Mouse (Mus musculus) CH12F3 (cell line): ENCODE data around the gene Iqca.

ENCODE experiments used
- in situ Hi-C: fragments of 300-500 bp; cut with MboI; formaldehyde crosslinking; loops from 2 replicates; pipeline ENCODE4 v1.14.3; 2020; ENCODE audit warnings: low sequenced_read_pairs

Gene Iqca

GRCm38 (mm10) chr1:90071812-90072580 lies 81.2 kb downstream of the Iqca start:
- in situ Hi-C loops, result no loop called here

GRCm38 (mm10) chr1:90060599-90060998 lies 92.6 kb downstream of the Iqca start:
- in situ Hi-C loops, result loop anchor here (10.0 kb wide), 1 partner anchor 184 kb away; no protein-coding TSS in a partner anchor

DNA sequence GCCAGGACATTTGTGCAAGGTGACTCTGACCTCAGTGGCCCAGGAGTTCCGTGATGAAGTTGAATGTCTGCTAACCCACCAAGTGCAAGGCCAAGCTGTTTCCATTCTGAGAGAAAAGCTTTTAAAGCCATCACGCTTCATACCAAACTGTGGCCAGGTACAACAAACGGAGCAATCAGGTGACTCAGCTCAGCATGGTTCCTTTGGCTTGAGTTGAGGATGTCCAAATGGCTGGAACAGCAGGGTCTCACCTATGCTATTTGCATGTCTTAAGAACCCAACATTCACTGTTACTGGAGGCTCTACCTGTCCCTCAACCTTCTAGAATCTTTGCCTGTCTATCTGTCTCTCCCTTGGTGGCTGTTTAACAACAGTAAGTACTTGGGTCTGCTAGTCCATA lies 93.1 kb downstream of the Iqca start:
- in situ Hi-C loops, result loop anchor here (10.0 kb wide), 1 partner anchor 185 kb away; no protein-coding TSS in a partner anchor

- in situ Hi-C loops, result loop anchor here (5.0 kb wide), 1 partner anchor 537 kb away; no protein-coding TSS in a partner anchor
Observed at GRCm38 (mm10) chr1:90054991-90055390, 98.2 kb downstream of the Iqca start.

GRCm38 (mm10) chr1:90051347-90051746 lies 101.9 kb downstream of the Iqca start:
- in situ Hi-C loops, result loop anchor here (5.0 kb wide), 1 partner anchor 541 kb away; no protein-coding TSS in a partner anchor

DNA sequence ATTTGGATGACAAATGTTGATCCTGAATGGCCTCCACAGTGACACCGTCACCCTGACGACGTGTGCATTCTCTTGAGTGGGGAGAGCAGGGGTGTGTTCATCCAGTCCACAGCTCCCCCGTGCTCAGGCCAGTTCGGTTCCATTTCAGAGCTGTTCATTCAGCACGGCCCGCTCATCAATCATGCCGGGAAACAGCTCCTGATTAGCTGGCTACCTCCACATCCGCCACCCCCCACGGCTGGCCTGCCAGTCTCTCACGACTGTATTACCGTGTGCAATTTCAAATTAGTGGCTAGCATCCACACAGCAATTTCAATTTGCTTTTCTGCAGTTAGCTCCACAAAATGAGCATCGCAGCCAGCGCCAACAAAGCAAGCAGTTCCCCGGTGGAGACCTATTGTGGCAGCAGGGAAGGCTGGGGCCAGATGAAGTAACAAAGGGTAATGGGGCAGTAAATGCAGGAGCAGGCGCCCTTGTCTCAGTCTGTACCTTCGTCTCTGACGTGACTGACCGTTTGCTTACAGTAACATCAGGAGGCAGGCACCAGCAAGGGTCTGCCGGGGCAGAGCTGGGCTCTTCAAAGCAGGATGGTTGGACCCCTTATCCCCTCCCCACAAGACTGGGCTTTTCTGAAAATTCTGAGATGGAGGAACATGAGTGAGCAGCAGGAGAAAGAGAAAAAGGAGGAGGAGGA lies 103.0 kb downstream of the Iqca start:
- in situ Hi-C loops, result loop anchor here (5.0 kb wide), 1 partner anchor 542 kb away; no protein-coding TSS in a partner anchor

DNA sequence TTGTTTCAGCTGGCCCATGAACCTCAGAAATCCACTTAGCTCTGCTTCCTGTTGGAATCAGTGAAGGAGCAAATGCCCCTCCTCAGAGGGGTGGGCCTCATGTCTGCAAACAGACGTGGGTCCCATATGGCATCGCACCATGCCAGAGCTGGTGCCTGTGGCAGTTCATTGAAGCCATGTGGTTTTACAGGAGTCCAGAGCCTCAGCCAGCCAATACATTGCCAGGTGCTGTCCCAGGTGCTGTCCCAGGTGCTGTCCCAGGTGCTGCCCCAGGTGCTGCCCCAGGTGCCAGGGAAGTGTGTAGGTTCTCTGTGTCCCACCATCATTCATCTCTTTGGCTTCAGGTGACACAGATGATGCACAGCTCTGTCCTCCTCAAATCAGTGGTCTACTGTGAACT lies 124.9 kb downstream of the Iqca start:
- in situ Hi-C loops, result no loop called here

GRCm38 (mm10) chr1:90026945-90027344 lies 126.3 kb downstream of the Iqca start:
- in situ Hi-C loops, result no loop called here

- in situ Hi-C loops, result no loop called here
Observed at GRCm38 (mm10) chr1:90020336-90020735, 132.9 kb downstream of the Iqca start.

DNA sequence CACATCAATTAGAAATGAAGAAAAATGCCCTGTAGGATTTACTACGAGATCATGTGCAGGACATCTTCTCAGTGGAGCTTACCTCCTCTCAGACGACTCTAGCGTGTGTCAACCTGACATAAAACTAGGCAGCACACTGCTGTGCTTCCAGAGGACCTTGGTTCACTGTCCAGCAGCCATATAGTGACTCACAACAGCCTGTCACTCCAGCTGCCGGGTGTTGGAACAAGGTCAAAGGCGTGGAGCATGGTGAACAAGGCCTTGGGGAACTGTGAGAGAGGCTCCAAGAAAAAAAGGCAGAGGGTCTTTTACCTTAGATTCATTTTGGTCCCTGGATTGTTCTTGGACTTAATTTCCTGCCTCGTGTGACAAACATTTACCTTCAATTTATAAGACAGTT lies 135.1 kb downstream of the Iqca start:
- in situ Hi-C loops, result no loop called here

- in situ Hi-C loops, result no loop called here
Observed at GRCm38 (mm10) chr1:90014446-90014845, 138.8 kb downstream of the Iqca start, which contains the start of gene Asb18. Gene Asb18 (minus strand): TSS chr1:90014666.

DNA sequence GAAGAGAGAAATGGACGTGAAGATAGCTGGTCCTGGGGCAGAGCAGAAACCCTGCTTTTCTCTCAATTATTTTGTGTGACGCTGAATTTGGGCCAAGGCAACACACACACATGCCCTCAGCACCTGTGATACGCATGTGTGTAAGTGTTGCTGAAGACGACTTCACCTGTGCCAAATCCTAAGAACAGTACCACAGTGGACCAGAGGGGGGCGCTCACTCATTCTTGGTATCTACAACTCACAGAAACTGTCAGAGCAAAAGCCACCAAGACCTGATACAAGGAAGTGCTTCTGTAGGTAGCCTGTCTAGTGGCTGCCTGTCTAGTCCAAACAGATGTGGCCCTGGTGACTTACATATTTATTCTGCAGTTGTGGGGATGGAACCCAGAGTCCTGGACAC lies 139.9 kb downstream of the Iqca start:
- in situ Hi-C loops, result no loop called here

DNA sequence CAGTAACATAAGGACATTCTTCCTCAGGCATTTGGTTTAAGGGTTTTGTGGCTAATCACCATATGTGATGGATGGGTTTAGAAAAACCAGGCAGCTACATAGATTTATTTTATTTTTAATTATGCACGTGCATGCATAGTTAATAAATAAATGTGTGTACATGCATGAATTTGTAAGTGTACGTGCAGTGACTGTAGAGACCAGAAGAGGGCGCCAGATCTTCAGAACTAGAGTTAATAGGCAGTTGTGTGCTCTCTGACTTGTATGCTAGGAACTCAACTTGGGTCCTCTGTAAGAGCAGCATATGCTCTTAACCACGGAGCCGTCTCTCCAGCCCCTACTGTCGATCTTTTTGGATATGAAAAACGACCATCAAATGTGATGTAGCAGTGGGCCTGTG lies 140.4 kb downstream of the Iqca start:
- in situ Hi-C loops, result no loop called here

DNA sequence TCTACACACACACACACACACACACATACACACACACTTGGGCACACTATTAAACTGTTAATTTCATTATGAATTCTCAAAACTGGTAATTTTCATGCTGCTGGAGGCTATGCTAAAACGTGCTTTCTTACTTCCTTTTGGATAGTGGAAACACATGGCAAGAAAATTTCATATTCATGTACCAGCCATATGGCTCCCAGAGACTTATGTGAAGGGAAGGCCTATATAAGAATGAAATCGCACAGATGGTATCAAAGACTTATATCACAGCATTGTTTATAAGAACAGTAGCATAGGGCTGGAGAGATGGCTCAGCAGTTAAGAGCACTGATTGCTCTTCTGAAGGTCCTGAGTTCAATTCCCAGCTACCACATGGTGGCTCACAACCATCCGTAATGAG lies 141.0 kb downstream of the Iqca start:
- in situ Hi-C loops, result no loop called here

- in situ Hi-C loops, result no loop called here
Observed at GRCm38 (mm10) chr1:90010077-90010476, 143.1 kb downstream of the Iqca start.

DNA sequence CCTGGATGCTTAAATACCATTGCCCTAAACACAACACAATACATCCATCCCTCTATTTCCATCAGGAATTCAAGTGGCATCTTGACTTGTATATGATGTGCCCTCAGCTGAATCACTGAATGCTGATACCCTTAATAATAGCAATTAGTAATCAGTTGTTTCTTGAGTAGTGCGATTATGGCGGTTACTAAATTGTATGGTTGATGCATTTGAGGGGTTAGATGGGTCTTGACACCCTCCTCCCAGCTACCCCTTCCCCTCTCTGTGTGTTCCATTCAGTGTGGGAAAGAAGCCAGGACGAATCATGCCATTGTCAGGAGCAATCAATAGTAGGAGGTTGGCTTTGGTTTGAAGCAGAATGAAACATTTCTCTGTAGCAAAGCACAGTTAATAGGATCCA lies 144.0 kb downstream of the Iqca start:
- in situ Hi-C loops, result no loop called here

- in situ Hi-C loops, result no loop called here
Observed at GRCm38 (mm10) chr1:90006666-90007065, 146.5 kb downstream of the Iqca start.

DNA sequence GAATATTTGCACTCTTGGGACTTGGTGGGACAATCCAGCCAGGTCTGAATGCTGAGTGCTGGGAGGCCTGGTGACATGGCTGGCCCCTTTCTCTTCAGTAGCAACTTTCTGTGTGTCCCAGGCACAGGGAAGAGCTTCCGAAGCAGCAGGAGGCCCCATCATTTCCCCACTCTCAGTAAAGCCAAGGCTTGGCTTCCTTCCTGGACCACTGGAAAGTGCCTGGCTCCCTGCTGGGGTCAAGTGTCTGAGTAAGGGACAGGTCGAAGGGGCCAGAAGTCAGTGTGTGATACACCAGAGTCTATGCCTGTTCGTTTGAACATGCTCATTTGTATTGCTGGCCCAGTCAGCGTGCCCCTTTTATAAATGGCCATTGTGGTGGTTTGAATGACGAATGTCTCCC lies 152.2 kb downstream of the Iqca start:
- in situ Hi-C loops, result no loop called here

GRCm38 (mm10) chr1:89999858-90000257 lies 153.3 kb downstream of the Iqca start:
- in situ Hi-C loops, result no loop called here

GRCm38 (mm10) chr1:89998696-89999095 lies 154.5 kb downstream of the Iqca start:
- in situ Hi-C loops, result no loop called here

GRCm38 (mm10) chr1:89998076-89998475 lies 155.1 kb downstream of the Iqca start:
- in situ Hi-C loops, result no loop called here

DNA sequence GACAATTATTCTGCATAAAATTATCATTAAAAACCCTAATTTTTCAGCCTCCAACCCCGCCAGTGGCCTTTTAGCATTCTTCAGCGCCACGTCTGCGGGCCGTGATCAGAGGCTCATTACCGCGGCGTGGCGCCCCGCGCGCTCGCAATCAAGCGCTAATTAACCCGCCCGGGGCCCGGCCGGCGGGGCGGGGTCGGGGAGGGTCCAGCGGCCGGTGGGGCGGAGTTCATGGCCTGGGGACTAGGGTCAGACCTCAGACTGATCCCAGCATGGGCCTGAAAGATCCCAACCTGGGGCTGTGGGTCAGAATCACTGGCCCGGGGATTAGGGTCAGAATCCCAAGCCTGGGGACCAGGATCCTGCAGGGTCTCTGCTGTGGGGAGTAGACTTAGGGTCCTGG lies 160.9 kb downstream of the Iqca start:
- in situ Hi-C loops, result no loop called here
